Mouse (Mus musculus): ENCODE data around the gene Vrk2.

Vrk2 gene

GRCm38 (mm10) chr11:26593061-26594059, at the start of gene Vrk2, which contains the start of gene Gm6899:
Gene Vrk2 (minus strand): TSS chr11:26593999.
Gene Gm6899 (plus strand): TSS chr11:26593241.
- peak; percentile 87 for DNase-seq (ENCODE audit: low read depth, low spot score)

DNA sequence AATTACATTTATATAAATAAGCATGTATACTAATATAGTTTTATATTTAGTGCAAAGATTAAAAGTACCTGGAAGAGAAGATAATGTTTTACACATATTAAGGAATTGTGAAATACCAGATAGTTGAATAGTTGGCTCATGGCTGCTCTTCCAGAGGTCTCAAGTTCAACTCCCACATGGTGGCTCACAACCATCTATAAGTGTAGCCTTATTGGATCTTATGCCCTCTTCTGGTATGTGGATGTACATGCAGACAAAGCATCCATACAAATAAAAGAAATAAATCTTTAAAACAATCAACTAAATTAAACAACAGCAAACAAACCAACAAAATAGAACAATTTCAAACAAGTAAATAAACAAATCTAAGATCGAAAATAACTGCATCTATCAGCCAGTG, 48.3 kb upstream of the Vrk2 start:
- no peak for DNase-seq (ENCODE audit: low read depth, low spot score)

- peak; percentile 47 for DNase-seq (ENCODE audit: low read depth, low spot score)
Measured at GRCm38 (mm10) chr11:26640314-26640785, 46.6 kb upstream of the Vrk2 start.

DNA sequence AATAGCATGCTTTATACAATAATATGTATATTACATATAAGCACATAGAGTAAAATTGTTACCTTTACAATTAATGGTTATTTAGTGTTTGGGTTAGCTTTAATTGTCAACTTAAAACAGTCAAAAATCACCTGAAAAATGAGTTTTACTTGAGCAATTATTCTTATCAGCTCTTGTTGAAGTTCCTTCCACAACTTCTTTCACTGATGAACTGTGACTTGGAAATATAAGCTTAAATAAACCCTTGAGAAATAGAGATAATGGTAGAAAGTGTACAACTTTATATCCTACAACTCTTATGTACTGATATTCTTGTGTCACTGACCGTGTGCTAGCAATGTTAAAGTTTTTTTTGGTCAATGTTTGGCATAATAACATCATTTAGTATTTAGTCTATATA, 42.4 kb upstream of the Vrk2 start:
- DNase-seq (ENCODE audit: low read depth, low spot score): no peak

DNA sequence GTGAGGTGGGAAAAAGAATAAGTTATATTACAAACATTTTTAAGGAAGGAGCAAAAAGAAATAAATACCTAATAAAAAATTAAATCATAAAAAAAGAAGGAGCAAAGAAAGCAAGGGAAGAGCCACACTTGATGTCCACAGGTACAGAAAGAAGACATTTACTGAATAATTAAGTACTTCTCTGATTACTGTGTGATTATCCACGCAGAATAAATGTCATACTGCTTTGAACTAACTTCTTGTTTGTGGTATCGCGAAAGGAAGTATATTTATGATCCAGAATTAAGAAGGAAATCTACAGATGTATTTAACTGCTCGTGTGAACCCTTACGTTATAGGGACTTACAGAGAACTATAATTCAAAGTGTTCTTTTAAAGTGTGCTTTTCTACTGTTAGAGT, 28.9 kb upstream of the Vrk2 start:
- no peak for DNase-seq (ENCODE audit: low read depth, low spot score)

- no peak for DNase-seq (ENCODE audit: low read depth, low spot score)
Measured at GRCm38 (mm10) chr11:26618475-26619223, 24.9 kb upstream of the Vrk2 start.

DNA sequence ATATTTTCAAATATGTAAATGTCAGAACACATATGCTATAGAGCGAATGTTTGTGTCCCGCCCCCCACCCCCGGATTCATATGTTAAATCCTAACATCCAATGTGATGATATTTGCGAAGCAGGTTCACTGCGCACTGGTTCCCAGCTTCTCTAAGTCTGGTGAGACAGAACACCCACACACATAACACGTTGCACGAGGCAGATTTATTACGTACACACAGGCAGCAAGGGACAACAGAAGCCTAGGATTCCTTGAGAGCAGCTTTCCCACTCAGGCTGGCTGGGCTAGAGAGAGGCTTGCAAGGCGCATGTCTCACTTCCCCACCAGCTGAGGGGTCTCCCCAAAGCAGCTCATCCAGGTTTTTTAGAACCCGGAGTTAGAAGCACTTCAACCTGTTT, 15.0 kb upstream of the Vrk2 start:
- DNase-seq (ENCODE audit: low read depth, low spot score): no peak

DNA sequence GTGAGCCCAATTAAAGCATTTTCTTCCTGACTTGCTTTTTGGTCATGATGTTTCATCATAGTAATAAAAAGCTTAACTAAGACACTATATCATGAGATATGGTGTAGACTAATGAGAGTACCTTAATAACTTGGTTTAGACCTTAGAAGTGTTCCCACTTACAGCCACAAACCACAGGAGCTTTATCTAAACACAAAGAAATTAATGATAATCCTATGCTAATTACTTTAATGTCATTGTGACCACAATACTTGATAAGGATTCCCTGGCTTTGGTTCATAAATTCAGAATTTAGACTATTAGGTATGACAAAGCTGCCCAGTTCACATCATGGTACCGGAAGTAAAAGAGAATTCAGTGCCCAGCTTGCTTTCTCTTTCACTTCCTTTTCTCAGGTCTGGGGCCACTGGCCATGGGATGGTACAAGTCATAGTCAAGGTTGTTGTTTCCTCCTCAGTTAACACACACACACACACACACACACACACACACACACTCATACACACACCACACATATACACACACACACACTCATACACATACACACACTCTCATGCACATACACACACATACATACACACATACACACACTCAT, 10.4 kb upstream of the Vrk2 start:
- no peak for DNase-seq (ENCODE audit: low read depth, low spot score)

- no peak for DNase-seq (ENCODE audit: low read depth, low spot score)
Measured at GRCm38 (mm10) chr11:26601571-26602175, 7.9 kb upstream of the Vrk2 start.

GRCm38 (mm10) chr11:26600692-26601091, 6.9 kb upstream of the Vrk2 start:
- no peak for DNase-seq (ENCODE audit: low read depth, low spot score)

DNA sequence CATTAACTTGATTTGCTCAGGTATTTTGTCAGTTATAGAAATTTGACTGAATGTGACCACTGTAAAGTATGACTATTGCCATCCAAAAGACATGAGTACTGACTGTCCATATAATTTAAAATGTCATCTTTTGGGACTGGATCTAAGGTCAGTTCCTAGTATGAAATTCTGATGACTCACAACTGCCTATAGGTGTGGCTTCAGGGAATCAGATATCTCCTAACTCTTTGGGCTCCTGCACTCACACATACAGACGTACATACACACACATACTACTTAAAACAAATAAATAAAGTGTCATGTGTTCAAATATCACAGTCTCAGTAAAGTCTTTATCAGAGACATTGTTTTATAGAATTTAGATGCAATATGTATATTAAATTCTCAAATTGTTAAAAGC, 5.1 kb upstream of the Vrk2 start:
- no peak for DNase-seq (ENCODE audit: low read depth, low spot score)

GRCm38 (mm10) chr11:26597761-26598160, 4.0 kb upstream of the Vrk2 start:
- DNase-seq (ENCODE audit: low read depth, low spot score): peak; percentile 38

DNA sequence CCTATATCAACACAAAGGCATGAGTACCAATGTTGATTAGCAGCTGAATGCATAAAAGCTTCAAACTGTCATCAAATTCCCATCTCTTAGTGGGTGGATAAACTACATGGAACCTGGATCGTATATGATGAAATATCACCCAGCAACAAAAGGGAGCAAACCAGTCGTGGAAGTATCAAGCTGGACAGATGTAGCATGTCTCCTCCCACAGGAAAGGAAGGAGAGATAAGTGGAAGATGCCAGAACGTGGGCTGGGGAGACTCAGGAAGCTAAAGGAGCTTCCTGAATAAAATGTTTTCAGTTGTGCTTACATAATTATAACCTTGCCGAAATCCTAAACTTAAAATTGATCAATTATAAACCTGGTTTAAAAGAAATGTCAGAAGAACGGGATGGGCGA, 3.3 kb upstream of the Vrk2 start:
- DNase-seq (ENCODE audit: low read depth, low spot score): no peak

DNA sequence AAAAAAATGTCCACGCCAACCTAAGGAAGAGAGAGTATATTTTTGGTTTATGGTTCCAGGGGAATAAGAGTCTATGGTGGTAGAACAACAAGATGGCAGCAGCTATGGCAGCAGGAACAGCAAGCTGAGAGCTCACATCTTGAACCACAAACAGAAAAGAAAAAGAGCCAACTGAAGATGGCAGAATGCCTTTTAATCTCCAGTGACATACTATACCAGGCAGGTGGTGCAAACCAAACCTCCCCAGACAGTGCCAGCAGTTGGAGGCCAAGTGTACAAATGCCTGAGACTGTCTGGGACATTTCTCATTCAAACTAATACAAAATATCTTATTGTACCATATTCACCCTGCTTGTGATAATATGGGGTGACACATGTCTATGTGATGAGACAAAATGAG, 2.4 kb upstream of the Vrk2 start:
- no peak for DNase-seq (ENCODE audit: low read depth, low spot score)

DNA sequence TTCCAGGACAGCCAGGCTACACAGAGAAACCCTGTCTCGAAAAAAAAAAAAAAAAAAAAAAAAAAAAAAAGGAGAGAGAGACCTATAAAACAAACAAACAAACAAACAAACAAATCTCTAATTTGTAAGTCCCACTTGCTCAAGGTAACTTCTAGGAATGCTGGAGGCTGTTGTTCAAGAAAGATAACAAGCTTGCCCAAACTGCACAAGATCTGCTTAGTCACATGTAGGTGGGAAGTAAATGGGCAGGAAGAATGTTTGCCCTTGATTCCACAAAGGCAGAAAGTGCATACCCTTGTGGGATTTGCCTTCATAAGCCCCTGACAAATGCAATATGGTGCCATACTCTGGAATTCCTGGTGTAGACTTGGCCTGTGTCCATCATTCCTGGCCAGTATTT, 688 bp upstream of the Vrk2 start:
- peak; percentile 10 for DNase-seq (ENCODE audit: low read depth, low spot score)

DNA sequence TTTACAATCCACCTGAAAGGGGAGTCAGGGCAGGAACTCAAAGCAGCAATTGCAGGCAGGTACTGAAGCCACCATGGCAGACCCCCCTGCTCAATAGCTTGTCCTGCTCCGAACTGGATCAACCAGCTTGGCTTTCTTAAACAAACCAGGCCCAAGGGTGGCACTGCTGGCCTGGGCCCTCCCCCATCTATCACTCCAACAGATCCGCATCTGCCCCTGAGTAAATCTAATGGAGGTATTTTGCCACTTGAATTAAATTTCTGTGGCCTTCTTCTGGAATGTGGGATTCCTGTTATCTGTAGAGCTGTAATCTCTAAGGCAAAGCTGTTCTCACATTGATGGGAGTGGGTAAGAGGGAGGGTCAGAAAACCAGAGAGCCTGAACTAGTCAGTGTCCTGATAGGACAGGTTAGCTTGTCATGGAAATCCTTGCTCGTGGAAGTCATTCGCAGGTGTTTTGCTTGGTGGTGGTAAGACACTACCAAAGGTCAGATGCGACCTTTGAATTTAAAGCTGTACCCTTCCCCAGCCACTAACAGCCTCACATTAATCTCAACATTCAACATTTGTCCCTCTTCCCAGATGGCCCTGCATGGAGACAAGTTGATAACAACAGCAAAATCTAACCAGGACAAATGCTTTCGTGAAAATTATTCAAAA, 1.3 kb downstream of the Vrk2 start:
- no peak for DNase-seq (ENCODE audit: low read depth, low spot score)

- peak; percentile 4 for DNase-seq (ENCODE audit: low read depth, low spot score)
Measured at GRCm38 (mm10) chr11:26587184-26587524, 6.6 kb downstream of the Vrk2 start.

DNA sequence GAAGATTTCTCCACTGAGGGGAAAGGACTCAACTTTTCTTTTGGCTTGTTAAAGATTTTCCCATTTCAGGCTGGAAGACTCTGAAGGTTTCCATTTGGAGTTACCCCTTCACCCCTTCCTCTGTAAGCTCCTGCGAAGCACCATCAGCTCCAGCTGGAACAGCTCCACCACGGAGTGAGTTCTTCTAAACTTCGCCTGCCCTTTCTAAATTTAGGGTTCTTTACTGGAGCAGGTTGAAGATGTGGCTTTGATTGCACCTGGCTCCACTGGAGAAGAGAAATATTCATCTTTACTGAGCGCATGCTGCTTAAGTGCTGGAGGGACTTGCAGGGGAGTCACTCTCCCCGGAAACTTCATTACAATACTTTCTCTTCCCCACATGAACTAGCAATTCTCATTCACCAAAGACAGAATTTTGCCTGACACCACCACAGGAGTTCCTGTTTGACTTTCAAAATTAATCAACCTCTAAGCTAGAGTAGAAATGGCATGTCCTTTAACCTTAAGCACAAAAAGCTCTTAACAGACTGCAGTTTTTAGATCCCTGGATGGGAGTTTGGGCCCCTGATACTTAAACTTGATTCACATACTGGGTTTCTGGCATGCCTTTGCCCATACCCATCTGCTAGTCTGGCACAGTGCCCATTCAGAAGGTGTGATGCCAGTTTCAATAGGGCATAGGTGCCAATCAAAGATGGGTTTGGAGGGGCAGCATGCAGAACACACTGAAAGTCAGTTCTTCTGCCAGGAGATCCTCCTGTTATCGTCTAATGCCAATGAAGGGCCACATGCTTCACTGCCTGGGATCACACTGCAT, 7.2 kb downstream of the Vrk2 start:
- no peak for DNase-seq (ENCODE audit: low read depth, low spot score)

- DNase-seq (ENCODE audit: low read depth, low spot score): no peak
Measured at GRCm38 (mm10) chr11:26585409-26586366, 8.1 kb downstream of the Vrk2 start.
